Mouse (Mus musculus) urinary bladder, postnatal 36 days (tissue): ENCODE data around the gene Kctd15.

Experiments used
- DNase-seq, 2 experiments: peaks; one replicate each; pipeline ENCODE4 v3.0.0; 2022; ENCODE audit warnings: low spot score in 2 of 2, mixed read lengths in 1 of 2

Kctd15 gene

GRCm38 (mm10) chr7:34620411-34620810, 36.1 kb downstream of the Kctd15 start:
- no peak for DNase-seq

GRCm38 (mm10) chr7:34618141-34618890, 38.2 kb downstream of the Kctd15 start:
- DNase-seq = no peak

GRCm38 (mm10) chr7:34616275-34616674, 40.3 kb downstream of the Kctd15 start:
- DNase-seq = no peak

- no peak for DNase-seq
These were observed 46.1 kb downstream of the Kctd15 start for GRCm38 (mm10) chr7:34610445-34610844.

GRCm38 (mm10) chr7:34607334-34607970, 49.1 kb downstream of the Kctd15 start:
- no peak for DNase-seq

- DNase-seq = no peak
These were observed 49.8 kb downstream of the Kctd15 start for GRCm38 (mm10) chr7:34606729-34607128.

- no peak for DNase-seq
These were observed 50.5 kb downstream of the Kctd15 start for GRCm38 (mm10) chr7:34606051-34606450.

- DNase-seq = no peak
These were observed 58.0 kb downstream of the Kctd15 start for GRCm38 (mm10) chr7:34598576-34598975.

GRCm38 (mm10) chr7:34597986-34598385, 58.5 kb downstream of the Kctd15 start:
- no peak for DNase-seq

GRCm38 (mm10) chr7:34596531-34597235, 59.8 kb downstream of the Kctd15 start:
- no peak for DNase-seq

- no peak for DNase-seq
These were observed 61.3 kb downstream of the Kctd15 start for GRCm38 (mm10) chr7:34595307-34595565.

- DNase-seq = no peak
These were observed 61.8 kb downstream of the Kctd15 start for GRCm38 (mm10) chr7:34594501-34595306.

GRCm38 (mm10) chr7:34590711-34591110, 65.8 kb downstream of the Kctd15 start:
- no peak for DNase-seq
